Mouse (Mus musculus) adrenal gland, adult 2 months (tissue): ENCODE data around the gene Ninj1. TPM values are rescaled to one million over a fixed set of nuclear protein-coding genes. Genes with fewer than 3 reads are reported as not detected.

Experiments
- DNase-seq: peaks from one replicate; pipeline ENCODE4 v3.0.0; 2021
- long read RNA-seq: library from polyadenylated mRNA; stranded (forward); transcript quantifications from one replicate; pipeline ENCODE4 v2.0.0, GENCODE M21; 2021
- polyA plus RNA-seq: library from polyadenylated mRNA; depleted of rRNA; stranded (reverse); fragments of >200 nt; gene quantifications from 2 replicates; pipeline ENCODE4 v1.2.3, GENCODE M21; 2012; rRNA removed
- total RNA-seq, 2 experiments: library from RNA; stranded (reverse); gene quantifications; 2 replicates each; pipeline ENCODE4 v1.2.3; 2021

Gene Ninj1
- total RNA-seq (10 to 100 TPM; 64.9 to 66.3 TPM), polyA plus RNA-seq (184 and 303 TPM in 2 replicates)
- long read RNA-seq, transcript Ninj1-201 (4 exons, 1,187 nt) = major isoform, 67 of 75 reads
- long read RNA-seq, partial matches to known transcripts = 1 of 75 reads
- long read RNA-seq, other reads (novel, unspliced or antisense) = 5 of 75 reads

DNA sequence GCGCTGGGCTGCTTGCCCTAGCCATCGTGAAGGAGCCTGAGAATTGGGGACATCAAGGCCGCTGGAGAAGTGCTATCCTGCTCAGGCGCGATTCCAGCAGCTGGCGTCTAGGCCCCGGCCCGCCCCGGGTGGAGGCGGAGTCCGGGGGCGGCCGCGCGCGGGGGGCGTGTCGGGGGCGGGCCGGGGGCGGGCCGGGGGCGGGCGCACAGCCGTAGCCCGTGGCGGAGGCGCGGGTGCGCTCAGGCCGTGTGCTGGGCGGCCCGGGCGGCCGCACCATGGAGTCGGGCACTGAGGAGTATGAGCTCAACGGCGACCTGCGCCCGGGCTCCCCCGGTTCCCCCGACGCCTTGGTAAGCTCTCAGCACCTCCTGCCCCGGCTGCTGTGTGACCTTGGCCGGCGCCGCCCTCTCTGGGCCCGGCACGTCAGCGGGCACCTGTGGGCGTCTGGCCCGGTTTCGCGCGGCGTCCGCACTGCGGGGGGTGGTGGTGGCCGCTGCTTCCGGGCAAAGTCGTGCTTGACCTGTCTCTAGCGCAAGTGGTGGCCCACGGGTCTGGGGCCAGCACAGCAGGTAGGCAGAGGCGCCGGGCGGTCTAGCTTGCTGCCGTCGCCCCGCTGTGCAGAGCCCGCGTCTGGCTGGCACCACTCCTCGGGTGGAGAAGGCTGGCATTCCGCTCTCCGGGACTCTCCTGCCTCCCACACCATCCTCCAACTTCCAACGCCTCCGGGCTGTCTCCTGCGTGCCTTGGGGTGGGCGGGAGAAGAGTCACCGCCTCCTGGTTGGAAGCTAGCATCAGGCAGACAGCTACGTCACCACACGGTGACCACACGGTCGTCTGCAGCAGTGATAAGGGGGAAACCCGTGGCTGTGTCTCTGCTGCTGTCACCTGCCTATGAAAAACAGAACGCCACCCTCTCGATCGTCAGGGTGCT is at the start of gene Ninj1:
Ninj1 (plus strand) TSS at position 198 of the 931 bp plus-strand sequence.
- peak; percentile 92 for DNase-seq

DNA sequence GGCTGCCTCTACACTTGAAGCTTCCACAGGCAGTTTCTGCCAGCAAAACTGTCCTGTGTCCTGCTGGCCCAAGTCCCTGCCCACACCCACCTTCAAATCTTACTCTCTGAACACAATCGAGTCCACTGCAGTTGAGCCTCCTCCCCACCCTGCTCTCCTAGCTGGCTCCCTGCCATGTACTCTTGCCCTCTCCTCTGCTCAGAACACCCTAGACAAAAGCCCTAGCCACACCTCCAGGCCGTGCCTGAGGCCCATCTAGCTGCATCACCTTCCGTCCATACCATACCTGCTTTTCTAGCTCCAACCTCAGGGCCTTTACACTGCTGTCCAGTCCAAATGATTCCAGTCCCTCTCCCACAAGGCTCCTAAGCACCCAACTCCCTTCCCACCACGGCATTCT is 46.7 kb upstream of the Ninj1 start:
- DNase-seq = no peak

DNA sequence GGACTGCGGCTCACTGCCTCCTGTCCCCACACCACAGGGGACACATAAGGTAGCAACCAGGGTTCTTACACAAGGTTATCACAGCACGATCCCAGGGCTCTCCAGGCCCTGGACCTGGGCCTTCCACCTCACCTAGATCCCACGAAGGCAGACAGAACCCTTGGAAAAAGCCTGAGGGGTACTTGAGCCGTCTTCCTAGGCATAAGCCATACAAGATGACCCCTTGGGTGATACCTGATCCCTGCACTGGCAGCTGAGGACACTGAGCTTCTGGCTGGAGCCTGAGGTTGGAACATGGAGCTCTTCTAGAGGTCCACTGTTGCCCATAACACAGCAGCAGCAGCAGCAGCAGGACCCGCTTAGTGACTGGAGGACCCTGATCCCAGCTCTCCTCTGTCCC is 44.9 kb upstream of the Ninj1 start:
- DNase-seq = no peak

DNA sequence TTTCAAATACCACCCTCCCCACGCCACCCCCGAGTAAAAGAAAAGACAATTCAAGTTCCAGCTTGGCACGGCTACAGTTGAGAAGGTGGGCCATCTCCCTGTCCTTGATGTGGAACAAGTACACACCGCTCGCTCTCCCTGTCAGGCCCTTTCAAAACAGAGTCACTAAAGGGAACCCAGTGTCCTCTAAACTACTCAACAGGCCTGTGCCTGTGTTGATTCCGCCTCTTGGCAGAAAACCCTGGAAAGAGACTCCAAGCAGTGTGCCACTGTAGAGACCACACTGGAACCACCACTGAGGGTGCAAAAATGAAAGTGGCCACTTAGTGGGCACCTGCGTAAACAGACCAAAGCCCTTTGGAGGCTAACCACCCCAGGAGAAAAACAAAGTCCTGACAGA is 44.0 kb upstream of the Ninj1 start:
- DNase-seq = no peak

DNA sequence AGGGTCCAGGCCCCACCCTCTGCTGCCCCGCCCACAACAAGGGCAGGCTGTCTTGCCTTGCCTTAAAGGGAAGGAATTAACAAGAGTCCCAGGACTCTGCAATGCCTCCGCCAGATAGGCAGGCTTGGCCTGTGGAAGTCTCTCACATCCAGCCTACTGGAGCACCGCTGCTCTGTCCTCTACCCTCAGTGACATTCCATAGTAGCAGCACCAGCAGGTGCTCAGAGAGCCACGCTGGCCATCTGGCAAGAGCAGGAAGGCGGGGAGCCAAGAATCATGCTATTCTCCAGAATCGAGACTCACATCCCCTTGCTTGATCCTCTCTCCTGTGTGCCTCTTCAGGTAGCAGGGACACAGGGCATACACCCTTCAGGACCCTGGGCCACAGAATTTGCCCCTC is 42.8 kb upstream of the Ninj1 start:
- no peak for DNase-seq

DNA sequence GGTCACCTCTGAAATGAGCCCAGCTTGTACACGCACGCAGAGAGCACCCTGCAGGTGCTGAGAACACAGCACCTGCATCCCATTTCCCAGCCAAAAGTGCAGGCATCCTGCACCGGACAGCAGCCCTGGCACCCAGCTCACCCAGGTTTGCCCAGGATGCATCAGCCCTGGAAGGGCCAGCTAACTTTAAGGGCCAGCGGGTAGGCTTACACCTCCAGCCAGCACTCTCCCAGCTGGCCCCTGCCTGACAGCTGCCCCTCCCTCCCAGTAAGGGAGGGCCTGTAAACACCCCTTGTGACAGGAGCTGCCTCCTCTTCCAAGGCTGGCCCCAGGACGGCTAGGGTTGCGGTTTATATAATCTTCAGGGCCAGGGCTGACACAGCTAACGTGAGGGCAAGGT is 41.9 kb upstream of the Ninj1 start:
- DNase-seq = no peak

DNA sequence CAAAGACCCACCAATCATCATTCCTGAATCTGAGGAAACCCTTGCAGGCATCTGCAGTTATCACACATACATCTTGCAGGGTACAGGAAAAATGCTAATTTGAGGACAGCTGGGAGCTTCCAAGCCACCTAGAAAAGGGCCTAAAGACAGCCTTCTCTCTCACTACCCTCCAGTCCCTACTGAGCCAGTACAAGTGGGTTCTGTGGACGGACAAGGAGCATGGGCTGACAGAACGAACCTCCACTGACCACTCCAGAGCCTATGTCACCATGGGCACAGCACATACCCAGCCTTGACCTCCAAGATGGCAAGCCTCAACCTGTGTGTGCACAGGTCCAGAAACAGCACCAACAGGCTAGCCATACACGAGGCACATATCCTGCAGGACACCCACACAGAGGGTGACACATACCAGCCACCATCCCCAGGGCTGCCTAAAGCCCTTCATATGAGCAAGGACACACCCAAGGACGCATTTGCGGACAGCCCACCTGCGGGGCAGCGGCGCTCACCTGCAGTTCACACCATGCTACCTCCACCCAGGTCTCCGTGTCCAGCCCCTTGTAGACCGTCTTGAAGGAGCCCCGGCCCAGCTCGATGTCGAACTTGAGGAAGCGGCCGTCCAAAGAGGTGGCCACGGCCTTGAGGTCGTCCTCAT is 41.1 kb upstream of the Ninj1 start:
- no peak for DNase-seq

DNA sequence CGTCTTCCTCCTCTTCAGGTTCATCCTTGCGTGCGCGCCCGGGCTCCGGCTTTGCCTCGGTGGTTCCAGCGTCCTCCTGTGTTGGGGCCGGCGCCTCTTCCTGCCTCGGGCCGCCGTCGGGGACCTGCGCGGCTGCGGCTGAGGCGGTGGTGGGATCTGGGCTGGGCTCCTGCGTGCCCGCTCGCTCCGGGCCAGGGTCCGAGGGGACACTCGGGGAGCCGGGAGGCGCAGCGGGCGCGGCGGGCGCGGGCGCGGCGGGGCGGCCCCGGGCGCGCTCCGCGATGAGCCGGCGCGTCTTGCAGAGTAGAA is 40.6 kb upstream of the Ninj1 start:
- DNase-seq = no peak

DNA sequence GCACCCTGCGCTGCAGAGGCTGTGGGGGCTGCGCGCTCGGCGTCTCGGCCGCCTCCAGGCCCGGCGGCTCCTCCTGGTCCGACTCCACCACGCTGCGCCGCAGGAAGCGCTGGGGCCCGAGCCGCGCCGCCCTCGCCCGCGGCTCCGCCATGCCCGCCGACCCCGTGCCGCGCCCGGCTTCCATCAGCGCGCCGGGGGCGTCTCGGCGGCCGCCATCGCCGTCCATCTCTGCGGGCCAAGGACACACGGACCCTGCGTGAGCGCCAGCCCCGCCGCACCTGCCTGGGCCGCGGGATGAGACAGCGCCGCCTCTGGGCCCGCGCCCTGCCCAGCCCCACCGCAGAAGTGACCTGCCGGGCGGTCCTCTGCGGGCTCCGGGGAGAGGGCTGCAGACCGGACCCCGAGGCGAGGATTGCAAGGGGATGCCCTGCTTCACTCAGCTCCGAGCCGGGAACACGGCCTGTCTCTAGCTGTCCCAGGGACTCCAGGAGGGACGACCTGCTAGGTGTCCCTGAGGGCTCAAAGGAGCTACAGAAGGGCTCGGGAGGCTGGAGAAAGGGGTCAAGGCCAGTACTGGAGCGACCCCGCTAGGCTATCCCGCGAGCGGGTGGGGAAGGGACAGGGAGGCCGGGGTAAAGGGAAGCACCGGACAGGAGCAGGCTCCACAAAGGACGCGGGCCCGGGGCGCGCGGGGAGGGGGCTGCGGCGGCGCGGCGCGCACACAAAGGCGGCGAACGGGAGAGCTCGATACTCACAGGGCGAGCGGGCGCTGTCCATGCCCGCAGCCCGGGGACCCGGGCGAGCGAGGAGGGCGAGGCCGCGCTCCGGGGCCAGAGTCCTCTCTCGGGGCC is 40.1 kb upstream of the Ninj1 start:
- DNase-seq = peak; percentile 50

DNA sequence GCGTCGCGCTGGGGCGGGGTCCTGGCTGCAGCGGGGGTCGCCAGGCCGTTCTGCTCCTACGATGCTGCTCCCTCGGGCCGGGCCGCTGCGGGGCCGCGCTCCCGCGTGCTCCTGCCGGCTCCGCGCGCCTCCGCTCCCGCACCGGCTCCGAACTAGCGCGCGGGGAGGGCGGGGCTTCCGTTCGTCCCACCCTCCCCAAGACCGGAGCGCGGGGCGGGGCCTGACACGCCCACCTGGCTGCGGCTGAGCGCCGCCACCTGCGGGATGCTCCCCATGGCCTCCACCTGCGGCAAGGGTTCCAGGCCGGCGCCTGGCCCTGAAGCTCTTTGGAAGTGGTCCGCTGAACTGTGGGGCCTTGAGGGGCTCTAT is 39.4 kb upstream of the Ninj1 start, which contains the start of gene Wnk2:
Wnk2 (minus strand) TSS at position 157 of the 369 bp plus-strand sequence.
- peak; percentile 83 for DNase-seq

DNA sequence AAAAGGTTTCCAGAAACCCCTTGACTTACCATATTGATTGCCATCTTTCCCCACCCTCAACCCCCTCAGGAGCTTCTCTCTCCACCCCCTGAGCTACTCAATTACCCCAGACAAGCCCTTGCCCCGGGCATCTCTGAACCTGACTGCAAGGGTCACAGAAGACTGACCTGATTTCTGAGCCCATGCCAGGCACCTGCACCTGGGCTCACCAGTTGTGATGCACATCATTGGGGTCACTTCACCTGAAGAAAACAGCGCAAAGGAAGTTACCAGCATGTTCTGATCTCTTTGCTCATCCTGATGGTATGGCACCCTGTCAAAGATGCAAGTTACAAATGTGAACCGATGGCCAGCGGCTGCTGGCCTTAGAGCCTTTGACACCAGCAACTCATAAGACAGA is 38.6 kb upstream of the Ninj1 start:
- no peak for DNase-seq

DNA sequence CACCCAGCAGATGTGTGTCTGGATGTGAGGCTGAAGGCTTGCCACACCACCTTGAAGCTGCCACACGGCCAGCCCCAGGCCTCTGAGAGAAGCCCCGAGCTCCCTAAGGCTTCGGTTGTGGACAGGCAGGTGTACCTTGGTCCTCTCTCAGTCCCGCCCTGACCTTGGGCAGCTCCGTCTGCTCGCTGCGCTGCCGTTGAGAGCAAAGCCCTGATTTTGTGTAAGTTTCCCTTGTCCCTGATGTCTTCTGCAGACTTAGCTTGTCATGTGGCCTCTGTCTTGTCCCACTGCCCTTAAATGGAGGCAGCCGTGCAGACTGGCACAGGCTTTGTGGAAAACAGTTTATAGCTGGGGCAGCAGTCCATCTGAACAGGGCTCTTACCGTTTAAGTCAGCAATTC is 33.3 kb upstream of the Ninj1 start:
- DNase-seq = no peak

DNA sequence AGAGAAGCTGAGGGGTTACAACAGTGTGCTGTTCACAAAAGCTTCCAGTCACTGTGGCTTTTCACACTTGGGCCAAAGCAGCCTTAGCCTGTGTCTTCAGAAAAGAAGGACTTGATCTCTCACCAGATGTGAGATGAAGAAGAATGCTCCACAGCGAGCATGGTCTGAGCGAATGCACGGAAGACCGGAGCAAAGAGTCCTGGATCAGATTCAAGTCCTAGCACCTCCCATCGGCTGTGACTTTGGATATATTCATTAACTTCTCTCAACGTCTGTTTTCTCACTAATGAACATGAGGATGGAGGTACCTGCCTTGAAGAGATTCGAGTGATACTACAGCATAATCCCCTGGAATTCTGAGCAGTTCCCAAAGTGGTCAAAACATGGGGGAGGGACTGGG is 32.7 kb upstream of the Ninj1 start:
- no peak for DNase-seq

DNA sequence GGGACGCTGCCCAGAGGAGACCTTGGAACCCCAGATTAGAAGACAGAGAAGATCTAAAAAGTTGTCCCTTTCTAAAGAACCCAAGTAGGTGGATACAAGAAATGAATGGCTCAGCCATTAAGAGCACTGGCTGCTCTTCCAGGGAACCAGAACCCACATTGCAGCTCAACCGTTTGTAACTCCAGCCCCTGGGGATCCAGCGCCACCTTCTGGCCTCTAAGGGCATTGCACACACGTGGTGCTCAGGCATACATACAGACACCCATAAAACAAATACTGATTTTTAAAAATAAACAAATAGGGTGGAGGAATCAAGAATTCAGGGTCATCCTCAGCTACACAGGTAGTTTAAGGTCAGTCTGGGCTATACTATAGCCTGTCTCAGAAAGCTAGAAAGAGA is 30.6 kb upstream of the Ninj1 start:
- no peak for DNase-seq

DNA sequence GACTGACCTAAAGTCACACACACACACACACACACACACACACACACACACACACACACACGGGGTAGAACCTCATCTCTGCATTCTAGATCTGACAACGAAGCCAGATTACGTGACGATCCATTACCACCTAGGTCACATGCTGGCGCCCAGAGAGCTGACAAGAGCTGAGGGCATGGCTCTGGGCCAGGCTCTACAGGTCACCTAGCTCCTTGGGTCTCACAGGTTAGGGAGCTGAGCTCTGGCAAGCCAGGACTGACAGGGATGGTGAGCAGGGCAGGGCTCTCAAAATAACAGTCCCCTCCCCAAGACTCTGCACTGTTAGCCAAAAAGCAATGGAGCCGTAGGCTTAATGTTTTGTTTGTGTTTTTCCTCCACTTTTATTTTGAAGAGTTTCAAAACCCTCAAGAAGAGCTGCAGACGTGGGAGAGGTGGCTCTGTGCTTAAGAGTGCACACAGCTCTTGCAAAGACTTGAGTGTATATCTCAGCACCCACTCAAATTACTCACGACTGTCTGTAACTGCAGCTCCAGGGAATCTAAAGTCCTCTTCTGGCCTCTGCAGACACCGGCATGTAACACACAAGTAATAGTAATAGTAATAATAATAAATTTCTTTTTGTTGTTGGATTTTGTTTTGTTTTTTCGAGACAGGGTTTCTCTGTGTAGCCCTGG is 29.1 kb upstream of the Ninj1 start:
- no peak for DNase-seq

DNA sequence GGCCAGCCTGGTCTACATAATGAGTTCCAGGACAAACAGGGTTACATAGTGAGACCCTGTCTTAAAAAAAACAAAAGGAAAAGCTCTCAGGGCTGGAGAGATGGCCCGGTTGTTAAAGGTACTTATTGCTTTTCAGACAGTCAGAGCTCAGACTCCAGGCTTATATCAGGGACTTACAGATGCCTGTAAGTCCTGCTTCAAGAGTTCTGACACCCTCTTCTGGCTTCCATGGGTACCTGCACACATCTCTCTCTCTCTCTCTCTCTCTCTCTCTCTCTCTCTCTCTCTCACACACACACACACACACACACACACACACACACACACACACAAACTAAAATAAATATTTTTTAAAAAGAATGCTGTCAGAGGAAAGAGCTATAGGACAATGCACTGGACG is 26.0 kb upstream of the Ninj1 start:
- no peak for DNase-seq

DNA sequence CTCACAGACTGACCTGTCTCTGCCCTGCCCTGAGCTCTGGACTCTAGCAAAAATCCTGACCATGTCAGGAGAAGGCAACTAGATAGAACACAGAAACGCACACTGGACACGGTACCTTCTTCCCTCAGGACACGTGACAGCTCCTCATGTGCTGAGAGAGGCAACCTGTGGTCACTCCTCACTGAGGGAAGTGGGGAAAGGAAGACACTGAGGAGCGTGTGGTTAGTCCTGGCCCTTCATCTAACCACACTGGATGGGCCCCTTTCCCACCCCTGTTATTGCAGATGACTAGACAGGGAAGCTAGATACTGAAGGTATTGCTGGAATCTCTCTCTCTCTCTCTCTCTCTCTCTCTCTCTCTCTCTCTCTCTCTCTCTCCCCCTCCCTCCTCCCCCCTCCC is 24.6 kb upstream of the Ninj1 start:
- DNase-seq = no peak

DNA sequence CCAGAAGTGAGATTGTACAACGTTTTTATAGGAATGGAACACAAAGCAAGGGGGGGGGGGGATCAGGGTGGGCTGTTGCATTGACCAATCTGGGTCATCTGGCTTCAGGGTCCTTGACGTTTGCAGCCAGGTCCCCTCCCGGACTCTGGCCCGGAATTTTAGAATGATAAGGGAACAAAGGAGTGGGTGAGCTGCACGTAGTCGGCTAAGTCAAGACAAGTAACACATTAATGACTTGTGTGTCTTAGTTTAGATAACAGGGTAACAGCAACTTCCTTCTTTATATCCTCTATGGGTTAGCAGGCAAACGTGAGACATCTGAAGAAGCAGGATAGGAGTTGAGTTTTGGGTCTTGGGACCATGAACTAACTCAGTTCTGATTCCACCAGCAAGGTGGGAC is 23.6 kb upstream of the Ninj1 start:
- no peak for DNase-seq

DNA sequence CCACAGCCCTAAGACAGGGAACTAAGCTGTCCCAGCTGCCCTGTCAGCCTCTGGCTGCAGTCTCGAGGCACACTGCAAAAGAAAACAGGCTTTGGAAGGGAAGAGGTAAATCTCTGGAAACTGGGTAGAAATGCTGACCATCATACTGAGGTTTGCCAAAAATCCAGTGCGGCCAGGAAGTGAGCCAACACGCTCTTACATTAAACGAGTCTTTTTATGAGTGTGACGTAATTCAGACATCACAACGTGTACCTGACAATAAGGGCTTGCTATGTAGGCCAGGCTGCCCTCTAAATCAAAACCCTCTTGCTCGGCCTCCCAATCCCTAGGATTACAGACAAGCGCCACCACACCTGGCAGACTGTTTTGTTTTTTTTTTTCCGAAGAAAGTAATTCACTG is 20.2 kb upstream of the Ninj1 start:
- no peak for DNase-seq

DNA sequence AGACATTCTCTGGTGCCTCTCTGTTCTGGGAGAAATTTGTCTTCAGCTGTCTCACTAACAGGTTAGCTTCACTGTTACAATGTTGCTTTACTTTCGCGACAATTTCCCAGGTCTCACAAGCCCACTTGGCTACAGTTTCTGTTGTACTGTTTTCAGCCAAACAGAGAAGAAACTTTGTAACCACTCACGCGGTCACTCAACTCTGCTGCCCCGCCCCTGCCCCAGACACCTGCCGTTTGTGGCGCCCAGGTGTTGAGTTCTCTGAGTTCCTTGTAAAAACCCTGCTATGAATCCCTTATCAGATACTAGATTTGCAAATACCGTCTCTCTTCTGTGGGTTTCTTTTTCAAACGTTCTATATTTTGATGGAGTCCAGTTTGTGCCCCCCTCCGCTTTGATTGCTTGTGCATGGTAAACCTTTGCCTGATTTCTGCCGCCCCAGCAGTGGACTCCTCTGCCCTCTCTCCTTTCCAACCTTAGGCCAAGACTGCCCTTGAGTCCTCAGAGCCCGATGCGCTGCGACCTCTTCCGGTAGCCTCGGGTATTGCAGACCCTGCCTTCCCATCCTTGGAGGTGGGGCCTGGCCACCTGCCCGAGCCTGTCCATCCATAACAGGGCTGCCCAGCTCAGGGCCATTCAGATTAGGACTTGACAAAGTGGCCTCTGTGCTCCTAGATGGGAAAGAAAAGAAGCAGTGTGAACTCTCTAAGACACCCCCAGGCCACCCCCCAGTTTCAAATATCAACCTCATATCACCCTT is 17.7 kb upstream of the Ninj1 start:
- DNase-seq = peak; percentile 93

DNA sequence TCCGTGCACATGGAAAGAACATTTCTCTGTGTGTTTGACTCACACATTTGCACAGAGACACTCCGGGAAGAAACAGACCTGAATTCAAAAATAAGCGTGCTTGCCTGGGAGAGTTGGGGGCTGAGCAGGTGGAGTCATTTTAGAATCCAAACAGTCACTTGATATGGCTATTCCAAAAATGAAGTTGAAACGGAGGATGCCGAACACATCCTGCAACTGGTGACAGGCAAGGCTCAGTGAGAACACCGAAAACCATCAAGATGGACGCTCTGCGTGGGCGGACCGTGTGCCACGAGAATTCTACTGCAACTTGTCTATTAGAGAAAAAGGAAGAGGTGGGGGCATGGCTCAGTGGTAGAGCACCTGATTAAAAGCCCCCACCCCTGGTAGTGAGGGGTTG is 16.7 kb upstream of the Ninj1 start:
- DNase-seq = no peak
